Mouse (Mus musculus) monocyte, adult 5-6 weeks (primary cell): ENCODE measurements around the gene Klhl29. TPM values are rescaled to one million over a fixed set of nuclear protein-coding genes. Genes with fewer than 3 reads are reported as not detected.

ENCODE experiments used
- ATAC-seq: fragments of 153-309, 156-312 bp; replicated peaks from 2 replicates; pipeline ENCODE4 v1.8.0; 2017; ENCODE audit warnings: mild to moderate bottlenecking; ENCODE audit not compliant: low TSS enrichment, insufficient number of reproducible peaks, severe bottlenecking, poor library complexity, low FRiP score
- total RNA-seq: library from RNA; stranded (forward); fragments of 200-1000, 200-491, 200-594 nt; gene quantifications from 3 replicates; pipeline ENCODE4 v1.2.3, GENCODE M21; 2017

Klhl29 gene
- total RNA-seq, 1 experiment from 2014 or later = not detected

DNA sequence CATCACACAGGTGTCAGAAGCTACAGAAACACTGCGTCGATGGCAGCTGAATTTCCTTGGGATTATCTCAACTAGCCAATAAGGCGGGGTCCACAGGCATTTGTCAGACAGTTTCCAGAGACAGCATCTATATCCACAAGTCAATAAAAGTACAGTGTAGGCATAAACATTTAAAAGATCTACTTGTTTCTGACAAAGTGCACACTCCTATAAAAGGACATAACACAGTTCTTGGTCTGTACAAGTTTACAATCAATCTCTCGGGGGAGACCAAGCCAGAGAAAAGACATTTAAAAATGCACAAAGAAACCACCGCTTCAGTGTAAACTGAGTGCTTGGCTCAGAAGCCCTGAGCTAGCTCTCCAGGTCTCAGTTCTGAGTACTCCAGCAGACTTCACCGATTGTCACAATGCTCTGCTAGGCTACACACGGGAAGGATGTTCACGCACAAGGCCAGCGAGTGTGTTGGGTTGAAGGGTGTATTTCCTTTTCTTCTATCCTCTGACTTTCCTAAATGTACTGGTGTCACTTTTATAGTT, 59.4 kb downstream of the Klhl29 start:
- ATAC-seq = no peak

GRCm38 (mm10) chr12:5307923-5308322, 67.6 kb downstream of the Klhl29 start:
- no peak for ATAC-seq

DNA sequence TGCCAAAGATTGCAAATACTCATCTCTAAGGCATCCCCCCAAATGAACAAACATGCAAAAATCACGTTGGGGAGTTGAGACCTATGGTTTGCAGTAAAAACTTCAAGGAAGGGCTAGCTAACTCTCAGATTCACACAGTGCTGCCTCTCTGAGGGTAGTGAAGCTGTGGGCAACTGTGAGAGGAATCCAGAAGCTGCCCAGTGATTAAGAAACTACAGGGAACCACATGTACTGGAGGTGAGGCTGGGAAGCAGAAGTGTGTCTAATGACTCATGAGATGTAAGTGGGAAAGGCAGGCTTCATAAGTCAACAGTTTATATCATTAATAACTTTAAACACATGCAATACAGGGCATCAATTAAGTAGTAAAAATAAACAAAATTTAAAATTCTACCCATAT, 70.0 kb downstream of the Klhl29 start:
- ATAC-seq = no peak

DNA sequence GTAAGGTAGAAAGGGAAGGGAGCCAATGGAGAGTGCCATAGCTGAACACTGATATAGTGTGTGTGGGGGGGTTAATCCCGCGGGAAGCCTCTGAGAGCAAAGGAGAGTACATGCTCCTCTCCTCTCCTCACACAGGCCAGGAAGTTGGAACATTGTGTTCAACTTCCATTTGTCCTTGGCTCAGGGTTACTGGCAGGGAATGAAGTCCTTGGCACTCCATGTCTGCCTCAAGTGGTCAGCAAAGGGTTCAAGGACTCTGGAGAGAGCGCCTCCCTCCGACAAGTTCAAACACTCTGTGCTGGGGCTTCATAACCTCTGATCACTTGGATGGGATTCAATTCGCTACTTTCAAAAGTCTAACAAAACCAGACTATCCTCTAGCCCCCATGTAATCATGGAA, 71.6 kb downstream of the Klhl29 start:
- ATAC-seq = no peak

- no peak for ATAC-seq
Measured at GRCm38 (mm10) chr12:5303100-5303499, 72.4 kb downstream of the Klhl29 start.

DNA sequence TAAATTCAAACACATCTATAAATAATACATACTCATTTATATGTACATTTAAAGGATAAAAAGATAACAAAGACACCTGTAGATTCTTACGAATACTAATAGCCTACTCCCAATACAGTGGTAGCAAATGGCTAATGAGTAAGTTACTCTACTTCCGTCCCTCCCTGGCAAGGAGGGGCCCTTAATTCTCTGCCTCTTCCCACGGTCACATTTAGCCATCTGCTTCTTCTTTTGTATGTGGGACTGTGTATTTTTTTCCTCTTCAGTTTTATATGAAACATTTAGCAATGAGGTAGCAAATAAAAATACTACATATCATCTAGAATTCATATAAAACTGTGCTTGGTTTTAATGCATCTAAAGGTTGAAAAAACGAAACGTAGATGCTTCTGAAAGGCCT, 73.6 kb downstream of the Klhl29 start:
- ATAC-seq = no peak

GRCm38 (mm10) chr12:5296422-5296821, 79.1 kb downstream of the Klhl29 start:
- no peak for ATAC-seq

DNA sequence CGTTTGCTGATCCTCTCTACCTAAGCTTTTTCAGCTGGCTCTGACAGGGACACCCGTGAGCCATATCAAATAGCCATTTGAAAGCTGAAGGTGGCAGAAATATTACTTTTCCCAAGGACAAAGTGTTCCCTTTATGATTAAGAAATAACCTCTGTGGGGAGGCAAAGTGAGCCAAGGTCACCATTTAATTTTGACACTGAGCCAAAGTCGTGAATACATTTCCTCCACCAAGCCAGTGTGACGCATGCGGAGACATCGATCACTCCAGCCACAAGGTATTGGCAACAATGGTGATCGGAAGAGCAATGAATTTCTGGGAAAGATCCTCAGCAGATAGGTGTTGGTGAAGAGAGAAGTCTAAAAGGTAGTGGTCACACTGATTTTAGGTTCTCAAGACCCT, 83.2 kb downstream of the Klhl29 start:
- ATAC-seq = no peak

GRCm38 (mm10) chr12:5285579-5285978, 89.9 kb downstream of the Klhl29 start:
- ATAC-seq = no peak

DNA sequence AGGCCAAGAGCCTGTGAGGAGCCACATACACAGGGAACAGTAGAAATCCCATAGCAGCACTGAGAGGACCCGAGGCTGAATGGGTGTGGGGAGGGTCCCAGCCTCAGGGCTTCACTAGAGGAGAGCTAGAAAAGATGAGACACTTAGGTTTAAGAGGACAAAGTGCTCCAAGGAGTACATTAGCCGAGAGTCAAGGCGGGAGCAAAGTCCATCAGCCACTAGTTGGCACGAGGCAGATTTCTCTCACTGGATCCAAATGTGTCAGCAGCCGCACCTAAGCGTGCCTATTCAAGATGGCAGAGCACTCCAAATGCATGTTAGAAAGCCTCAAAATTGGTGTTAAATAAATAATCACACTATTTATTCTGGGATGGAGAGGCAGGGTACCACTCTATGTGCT, 90.5 kb downstream of the Klhl29 start:
- no peak for ATAC-seq

- no peak for ATAC-seq
Measured at GRCm38 (mm10) chr12:5283654-5284053, 91.8 kb downstream of the Klhl29 start.

DNA sequence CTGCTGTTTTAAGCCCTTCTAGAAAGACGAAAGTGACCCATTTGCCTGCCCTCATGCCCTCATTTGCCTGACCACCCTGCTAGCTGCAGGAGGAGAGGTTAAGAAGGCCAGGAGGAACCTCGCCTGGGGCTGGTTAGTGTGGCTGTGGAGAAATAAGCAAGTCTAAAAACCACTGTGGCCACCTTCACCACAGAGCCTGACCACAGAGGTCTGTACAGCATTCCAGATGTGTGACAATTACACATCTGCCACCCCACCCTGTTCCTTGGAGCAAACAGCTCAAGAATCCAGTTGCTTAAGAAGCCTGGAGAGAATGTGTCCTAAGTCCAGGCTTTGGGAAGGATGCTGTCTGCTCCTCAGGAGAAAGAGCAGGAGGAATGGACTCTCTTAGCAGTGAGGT, 92.9 kb downstream of the Klhl29 start:
- no peak for ATAC-seq

GRCm38 (mm10) chr12:5279873-5280272, 95.6 kb downstream of the Klhl29 start:
- ATAC-seq = no peak

DNA sequence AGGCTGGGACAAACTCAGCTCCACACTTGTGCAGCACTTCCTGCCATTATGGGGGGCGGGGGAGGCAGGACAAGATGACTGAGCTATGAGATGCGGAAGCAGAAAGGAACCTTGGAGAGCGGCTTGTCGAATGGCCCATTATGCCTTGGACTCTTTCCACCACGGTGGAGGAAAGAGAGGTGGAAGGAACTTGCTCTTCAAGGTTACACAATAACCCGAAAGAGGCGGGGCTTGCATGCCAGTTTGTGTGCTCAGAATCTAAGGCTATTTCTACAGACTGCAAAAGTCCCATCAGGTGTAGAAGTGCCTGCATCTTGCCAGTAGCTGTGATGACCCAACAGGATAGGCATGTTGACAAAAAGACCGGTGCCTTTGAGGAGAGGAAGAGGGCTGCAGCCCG, 98.5 kb downstream of the Klhl29 start:
- ATAC-seq = no peak

DNA sequence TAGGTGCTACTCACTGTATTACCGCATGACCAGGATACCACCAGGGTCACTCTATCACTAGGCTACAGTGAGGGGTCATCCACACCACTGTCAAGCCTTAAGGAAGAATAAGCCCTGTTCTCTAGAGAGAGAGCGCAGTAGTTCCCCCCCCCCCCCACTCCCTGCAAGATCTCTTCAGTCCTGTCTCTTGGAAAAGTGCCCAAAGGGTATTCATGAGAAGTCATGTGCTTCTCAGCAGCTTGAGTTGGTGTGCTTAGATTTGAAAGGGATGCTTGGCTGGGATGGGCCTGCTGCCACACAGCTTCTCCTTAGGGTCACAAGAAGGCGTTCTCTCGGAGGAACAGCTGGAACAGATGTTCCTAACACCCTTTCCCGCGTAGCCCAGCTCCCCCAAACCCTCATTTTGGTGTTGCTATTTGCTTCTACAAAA, 100.0 kb downstream of the Klhl29 start:
- ATAC-seq = no peak

GRCm38 (mm10) chr12:5274519-5274944, 101.0 kb downstream of the Klhl29 start:
- ATAC-seq = no peak

- ATAC-seq = no peak
Measured at GRCm38 (mm10) chr12:5273316-5274047, 102.0 kb downstream of the Klhl29 start.

- no peak for ATAC-seq
Measured at GRCm38 (mm10) chr12:5270527-5270926, 105.0 kb downstream of the Klhl29 start.

DNA sequence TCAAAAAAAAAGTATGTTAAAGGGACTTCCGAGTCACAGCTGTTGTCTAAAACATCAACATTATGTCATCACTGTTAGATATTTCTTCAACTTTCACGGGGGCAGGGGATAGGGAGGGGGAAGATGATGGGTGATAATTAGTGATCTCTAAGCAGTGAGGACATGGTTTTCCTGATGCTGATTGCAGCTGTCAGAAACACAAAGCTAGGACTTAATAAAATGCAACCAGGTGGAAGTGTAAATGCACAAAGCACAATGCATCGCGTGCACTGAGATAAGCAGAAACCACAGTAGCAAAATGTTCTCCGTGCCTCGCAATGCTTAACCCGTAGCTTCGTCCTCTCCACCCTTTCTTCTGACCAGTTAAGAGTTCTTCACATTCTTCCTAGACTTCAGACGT, 105.5 kb downstream of the Klhl29 start:
- no peak for ATAC-seq

DNA sequence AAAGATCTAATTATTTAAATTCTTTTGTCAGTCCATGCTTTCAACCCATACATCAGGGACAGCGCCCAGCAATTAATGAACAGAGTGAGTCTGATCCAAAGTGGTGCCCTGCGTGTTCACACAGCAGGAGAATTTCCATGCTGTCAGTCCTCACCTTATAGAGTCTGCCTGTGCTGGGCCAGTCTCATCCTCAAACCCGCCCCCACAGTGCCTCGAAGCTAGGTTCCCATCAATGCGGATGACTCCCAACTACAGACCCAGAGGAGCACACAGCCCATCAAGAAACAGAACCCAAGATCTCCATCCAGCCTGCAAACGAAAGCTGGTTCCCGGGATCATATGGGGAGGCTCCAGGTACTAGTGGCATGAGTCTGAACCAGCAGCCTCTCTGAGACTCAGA, 106.4 kb downstream of the Klhl29 start:
- ATAC-seq = no peak

GRCm38 (mm10) chr12:5268188-5268612, 107.3 kb downstream of the Klhl29 start:
- no peak for ATAC-seq
